Mouse (Mus musculus) E14TG2a.4 (cell line): Measurements from ENCODE around the gene Ptov1.

Experiments used
- H3K27me3 ChIP-seq: 2 replicates; pipeline ENCODE4 v1.6.1; 2014; ENCODE audit warnings: low read length, control low read depth; ENCODE audit not compliant: insufficient read depth
- H3K36me3 ChIP-seq: 2 replicates; pipeline ENCODE4 v1.6.1; 2014; ENCODE audit warnings: low read length, control low read depth; ENCODE audit not compliant: insufficient read depth
- H3K4me1 ChIP-seq: replicated peaks from 2 replicates; pipeline ENCODE4 v1.6.1; 2014; ENCODE audit warnings: low read depth, low read length, control low read depth
- H3K4me3 ChIP-seq: replicated peaks from 2 replicates; pipeline ENCODE4 v1.5.1; 2014; ENCODE audit warnings: mild to moderate bottlenecking, low read length
- H3K9me3 ChIP-seq: 2 replicates; pipeline ENCODE4 v1.6.1; 2014; ENCODE audit warnings: low read length, control low read depth
- CTCF ChIP-seq: conservative IDR thresholded peaks from 2 replicates; pipeline ENCODE4 v1.5.1; 2014; ENCODE audit warnings: low read length
- NANOG ChIP-seq: IDR thresholded peaks from 2 replicates; pipeline ENCODE4 v1.6.1; 2014; ENCODE audit warnings: borderline replicate concordance, low read length, mixed read lengths
- POU5F1 ChIP-seq: IDR thresholded peaks from 2 replicates; pipeline ENCODE4 v1.6.1; 2014; ENCODE audit warnings: low read length, borderline replicate concordance

The Ptov1 gene

DNA sequence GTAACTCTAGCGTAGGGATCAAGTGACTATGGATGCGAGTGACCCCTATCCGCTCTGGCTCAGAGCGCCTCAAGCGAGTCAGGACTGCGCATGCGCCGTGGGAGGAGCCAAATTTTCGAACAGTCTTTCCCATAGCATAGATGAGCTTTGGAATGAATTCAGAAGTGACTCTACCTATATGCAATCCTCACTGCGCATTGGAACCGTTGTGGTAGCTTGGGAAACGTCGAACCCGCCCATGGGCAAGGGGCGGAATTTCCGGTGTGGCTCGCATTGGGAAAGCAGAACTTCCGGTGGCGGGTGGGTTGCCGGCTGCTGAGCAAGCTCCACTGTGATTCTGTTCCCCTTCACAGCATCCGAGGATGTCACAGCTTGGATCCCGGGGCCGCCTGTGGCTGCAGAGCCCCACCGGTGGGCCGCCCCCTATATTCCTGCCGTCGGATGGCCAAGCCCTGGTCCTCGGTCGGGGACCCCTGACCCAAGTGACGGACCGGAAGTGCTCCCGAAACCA lies 12.5 kb downstream of the Ptov1 start, which contains the start of gene Pnkp:
Pnkp (plus strand) TSS at position 98 of the 511 bp plus-strand sequence.
- H3K4me1 ChIP-seq = peaks cover 78% of the 10 kb centered on the region
- TF ChIP-seq CTCF = no peak
- no peak for TF ChIP-seq NANOG
- TF ChIP-seq POU5F1 = no peak
- H3K4me3 ChIP-seq = peak within 1 kb of the TSS; percentile 98
- H3K9me3 ChIP-seq = no peaks in the 10 kb centered on the region
- H3K36me3 ChIP-seq = peaks cover 32% of the 10 kb centered on the region
- no peaks in the 10 kb centered on the region for H3K27me3 ChIP-seq

DNA sequence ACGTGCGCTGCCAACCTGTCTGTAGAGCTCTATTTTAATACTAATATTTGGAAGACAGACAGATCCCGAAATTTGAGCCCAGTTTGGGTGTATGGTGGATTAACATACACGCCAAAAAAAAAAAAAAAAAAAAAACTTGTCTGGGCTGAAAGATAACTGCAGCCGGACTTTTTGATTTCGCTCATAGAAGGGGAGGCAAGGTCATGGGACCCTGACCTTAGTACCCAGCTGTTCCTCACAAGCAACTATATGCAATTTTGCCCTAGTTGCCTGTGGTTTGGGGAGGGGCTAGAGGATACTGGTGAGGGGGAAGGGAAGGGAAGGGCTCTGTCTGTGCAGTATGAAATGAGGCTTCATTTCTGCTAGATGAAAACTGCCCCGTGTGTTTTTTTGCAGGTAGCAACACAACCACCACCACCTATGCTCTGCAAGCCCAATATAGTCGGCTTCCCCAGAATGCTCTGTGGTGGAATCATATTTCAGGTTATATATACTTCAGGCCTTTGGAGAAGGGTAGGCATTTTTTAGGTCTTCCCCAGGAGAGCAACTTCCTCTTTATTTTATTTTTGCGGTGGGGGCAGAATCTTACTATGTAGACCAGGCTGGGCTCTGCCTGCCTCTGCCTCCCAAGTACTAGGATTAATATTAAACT lies 13.2 kb downstream of the Ptov1 start:
- Histone ChIP-seq H3K36me3 (peaks cover 32% of the 10 kb centered on the region), H3K4me3 (peak overlapping the region; percentile 98), H3K9me3 (no peaks in the 10 kb centered on the region), H3K4me1 (peaks cover 84% of the 10 kb centered on the region), H3K27me3 (no peaks in the 10 kb centered on the region)
- no peak for TF ChIP-seq CTCF
- TF ChIP-seq NANOG = no peak
- no peak for TF ChIP-seq POU5F1

DNA sequence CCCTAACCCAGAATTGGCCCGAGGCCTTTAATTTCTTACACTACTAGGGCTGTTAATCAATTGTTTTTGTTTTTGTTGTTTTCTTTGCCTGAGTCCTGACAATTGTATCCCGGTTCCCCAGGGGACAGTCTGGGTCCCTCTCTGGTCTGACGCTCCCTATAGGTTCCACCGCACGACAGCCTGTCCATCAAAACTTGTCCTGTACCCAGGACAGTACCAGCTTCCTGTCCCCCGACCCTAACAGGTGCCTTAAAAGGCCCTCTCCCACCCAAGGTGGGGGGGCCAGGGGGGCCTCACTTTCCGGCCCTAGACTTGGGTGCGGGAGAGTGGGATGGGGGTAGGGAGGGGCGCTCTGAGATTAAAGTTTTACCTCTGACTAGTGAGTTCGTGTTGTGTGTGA lies 14.6 kb downstream of the Ptov1 start:
- Histone ChIP-seq H3K4me1 (peaks cover 82% of the 10 kb centered on the region), H3K9me3 (no peaks in the 10 kb centered on the region), H3K27me3 (no peaks in the 10 kb centered on the region), H3K4me3 (peak overlapping the region; percentile 81), H3K36me3 (peaks cover 36% of the 10 kb centered on the region)
- TF ChIP-seq CTCF (peak; percentile 56), POU5F1 (no peak), NANOG (no peak)

DNA sequence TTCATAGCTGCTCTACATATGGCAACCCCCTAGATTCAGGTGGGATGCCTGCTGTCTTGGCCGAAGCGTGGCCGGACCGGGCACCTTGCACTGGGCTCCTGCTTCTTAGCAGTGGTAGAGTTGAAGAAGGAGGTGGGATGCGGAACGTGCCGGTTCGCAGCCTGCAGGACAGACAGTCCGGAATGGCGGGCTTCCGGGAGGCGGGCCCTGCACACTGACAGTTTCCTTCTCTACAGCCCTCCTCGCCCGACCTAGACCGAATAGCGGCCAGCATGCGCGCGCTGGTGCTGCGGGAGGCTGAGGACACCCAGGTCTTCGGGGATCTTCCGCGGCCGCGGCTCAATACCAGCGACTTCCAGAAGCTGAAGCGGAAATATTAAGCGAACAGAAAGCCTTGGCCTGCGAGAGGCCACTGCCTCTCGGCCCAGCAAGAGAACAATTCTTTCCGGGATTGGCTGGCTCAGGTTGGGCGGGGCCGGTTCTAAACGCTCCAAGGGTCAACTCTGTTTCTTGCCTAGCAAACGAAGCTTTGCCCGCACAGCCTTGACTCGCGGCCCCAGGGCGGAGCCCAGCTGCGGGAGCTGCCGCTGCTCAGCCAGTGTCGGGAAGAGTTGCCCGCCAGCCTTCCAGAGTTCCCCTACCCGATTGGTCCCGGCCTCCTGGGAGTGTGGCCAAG lies 15.1 kb downstream of the Ptov1 start:
- Histone ChIP-seq H3K9me3 (no peaks in the 10 kb centered on the region), H3K36me3 (peaks cover 36% of the 10 kb centered on the region), H3K4me3 (peak overlapping the region; percentile 81), H3K27me3 (no peaks in the 10 kb centered on the region), H3K4me1 (peaks cover 76% of the 10 kb centered on the region)
- TF ChIP-seq POU5F1 (no peak), NANOG (no peak), CTCF (no peak)

DNA sequence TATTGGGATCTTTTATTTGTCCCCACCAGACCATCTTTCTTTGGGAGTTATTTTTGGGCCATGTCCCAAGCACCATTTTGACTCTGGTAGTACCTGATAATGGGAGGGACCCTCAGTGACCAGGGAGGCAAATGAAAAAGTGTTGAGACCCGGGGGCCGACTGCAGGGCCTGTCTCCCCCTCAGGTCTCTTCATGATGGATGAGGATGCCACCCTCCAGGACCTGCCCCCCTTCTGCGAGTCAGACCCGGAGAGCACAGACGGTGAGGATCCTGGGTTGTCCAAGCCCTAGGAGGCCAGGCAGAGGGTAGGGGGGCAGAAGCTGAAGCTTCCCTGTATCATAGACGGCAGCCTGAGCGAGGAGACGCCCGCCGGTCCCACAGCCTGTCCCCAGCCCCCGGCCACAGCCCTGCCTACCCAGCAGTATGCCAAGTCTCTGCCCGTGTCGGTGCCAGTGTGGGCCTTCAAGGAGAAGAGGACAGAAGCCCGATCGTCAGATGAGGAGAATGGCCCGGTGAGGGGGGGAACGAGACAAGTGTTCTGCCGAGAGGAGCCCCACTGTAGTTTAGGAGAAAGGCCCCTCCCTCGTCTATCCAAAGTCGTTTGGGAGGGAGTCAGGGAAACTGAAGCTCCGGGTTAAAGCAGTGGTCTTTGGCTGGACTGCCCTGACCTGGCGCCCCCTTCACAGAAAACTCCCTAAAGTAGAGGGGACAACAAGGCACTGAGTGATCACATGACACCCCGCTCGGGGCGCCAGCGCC lies 15.8 kb downstream of the Ptov1 start:
- TF ChIP-seq NANOG = no peak
- TF ChIP-seq CTCF = no peak
- no peak for TF ChIP-seq POU5F1
- Histone ChIP-seq H3K4me1 (peaks cover 71% of the 10 kb centered on the region), H3K36me3 (peaks cover 36% of the 10 kb centered on the region), H3K9me3 (no peaks in the 10 kb centered on the region), H3K27me3 (no peaks in the 10 kb centered on the region), H3K4me3 (peak overlapping the region; percentile 81)

DNA sequence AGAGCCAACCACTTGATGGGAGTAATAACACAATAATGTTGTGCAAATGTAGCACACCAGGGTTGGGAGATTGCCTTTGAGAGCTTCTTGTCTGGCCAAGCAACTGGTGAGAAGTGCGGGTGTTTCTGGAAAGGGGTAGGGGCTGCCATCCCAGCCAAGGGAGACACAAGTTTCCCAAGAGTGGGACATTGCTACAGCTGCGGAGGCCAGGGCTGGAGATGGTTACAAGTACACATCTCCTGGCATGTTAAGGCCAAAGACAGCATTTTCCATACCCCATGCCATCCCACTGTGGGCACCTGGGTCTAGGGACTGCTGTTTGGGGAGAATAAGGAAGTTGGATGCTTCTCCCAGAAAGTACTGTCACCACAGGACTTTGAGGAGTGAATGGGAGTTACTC lies 16.5 kb downstream of the Ptov1 start:
- Histone ChIP-seq H3K36me3 (peaks cover 31% of the 10 kb centered on the region), H3K27me3 (no peaks in the 10 kb centered on the region), H3K4me3 (peak overlapping the region; percentile 81), H3K9me3 (no peaks in the 10 kb centered on the region), H3K4me1 (peaks cover 66% of the 10 kb centered on the region)
- TF ChIP-seq POU5F1 = no peak
- TF ChIP-seq CTCF = no peak
- no peak for TF ChIP-seq NANOG

DNA sequence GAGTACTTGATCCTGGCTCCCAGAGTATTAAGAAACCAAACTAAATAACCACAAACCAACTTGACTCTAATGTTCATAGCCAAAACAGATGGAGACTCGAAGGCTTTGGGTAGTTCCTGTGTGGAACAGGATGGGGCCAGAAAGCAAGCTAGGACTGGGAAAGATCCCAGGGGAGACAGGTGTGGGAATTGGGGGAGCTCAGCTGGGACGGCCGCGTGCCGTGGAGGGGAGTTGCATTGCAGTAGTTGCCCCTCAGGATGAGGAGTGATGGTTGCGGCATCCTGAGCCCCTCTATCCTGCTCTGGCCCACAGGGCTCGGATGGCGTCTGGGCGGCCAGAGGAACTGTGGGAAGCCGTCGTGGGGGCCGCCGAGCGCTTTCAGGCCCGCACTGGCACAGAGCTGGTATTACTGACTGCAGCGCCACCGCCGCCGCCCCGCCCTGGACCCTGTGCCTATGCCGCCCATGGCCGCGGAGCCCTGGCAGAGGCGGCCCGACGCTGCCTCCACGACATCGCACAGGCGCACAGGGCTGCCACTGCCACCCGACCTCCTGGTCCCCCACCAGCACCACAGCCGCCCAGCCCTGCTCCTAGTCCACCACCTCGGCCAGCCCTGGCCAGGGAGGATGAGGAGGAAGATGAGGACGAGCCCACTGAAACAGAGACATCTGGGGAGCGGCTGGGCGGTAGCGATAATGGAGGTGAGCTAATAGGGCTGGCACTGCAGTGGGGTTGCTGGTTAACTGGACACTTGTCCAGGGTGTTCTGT lies 17.1 kb downstream of the Ptov1 start:
- no peaks in the 10 kb centered on the region for H3K27me3 ChIP-seq
- H3K9me3 ChIP-seq = no peaks in the 10 kb centered on the region
- TF ChIP-seq NANOG (no peak), POU5F1 (no peak), CTCF (no peak)
- peaks cover 69% of the 10 kb centered on the region for H3K4me1 ChIP-seq
- peaks cover 37% of the 10 kb centered on the region for H3K36me3 ChIP-seq
- H3K4me3 ChIP-seq = peak overlapping the region; percentile 81
